Mouse (Mus musculus): ENCODE results near the gene Mpl. TPM values are rescaled to one million over a fixed set of nuclear protein-coding genes. Genes with fewer than 3 reads are reported as not detected.

The Mpl gene
- polyA plus RNA-seq, 1 experiment from 2014 or later, result 7.3 TPM

DNA sequence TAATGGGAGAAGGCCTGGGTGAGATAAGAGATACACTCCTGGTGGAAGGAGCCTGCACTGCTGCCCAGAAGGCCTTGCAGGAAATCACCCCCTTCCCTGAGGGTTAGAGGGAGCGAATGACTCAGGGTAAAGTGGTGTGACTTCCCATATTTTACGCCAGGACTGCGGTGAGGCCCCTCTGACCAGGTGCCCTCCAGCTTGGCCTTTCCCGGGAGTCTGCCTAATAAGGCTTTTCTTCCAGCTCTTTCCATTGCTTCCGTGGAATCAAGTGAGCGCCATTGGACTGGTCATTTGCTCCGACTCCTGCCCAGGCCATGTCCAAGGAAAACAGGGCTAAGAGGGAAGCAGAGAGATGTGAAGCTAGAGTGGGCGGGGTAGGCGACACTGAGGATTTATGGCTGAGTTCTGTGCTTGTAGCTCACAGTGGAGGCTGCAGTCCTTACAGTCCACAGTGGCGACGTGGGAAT is 8.4 kb upstream of the Mpl start:
- Histone ChIP-seq H3K27me3 (ENCODE audit: control insufficient read depth, insufficient read depth, low read depth, low read length) (no peaks in the 10 kb centered on the region), H3K9ac (ENCODE audit: low read depth, low read length) (no peak overlapping the region), H3K9me3 (replicated peaks; ENCODE audit: control insufficient read depth, low read length) (no peaks in the 10 kb centered on the region), H3K27ac (ENCODE audit: low read length) (no peak overlapping the region), H3K4me1 (ENCODE audit: control insufficient read depth, low read depth, low read length) (no peaks in the 10 kb centered on the region), H3K4me2 (ENCODE audit: low read depth, low read length) (no peak overlapping the region), H3K4me3 (ENCODE audit: low read depth, low read length) (no peak overlapping the region), H3K36me3 (ENCODE audit: control insufficient read depth, insufficient read depth) (no peaks in the 10 kb centered on the region)
- no peak for ATAC-seq (ENCODE audit: low read depth)
- WGBS (ENCODE audit: insufficient replicate concordance), result 25% methylated on average over 11 of the region's 11 CpGs

DNA sequence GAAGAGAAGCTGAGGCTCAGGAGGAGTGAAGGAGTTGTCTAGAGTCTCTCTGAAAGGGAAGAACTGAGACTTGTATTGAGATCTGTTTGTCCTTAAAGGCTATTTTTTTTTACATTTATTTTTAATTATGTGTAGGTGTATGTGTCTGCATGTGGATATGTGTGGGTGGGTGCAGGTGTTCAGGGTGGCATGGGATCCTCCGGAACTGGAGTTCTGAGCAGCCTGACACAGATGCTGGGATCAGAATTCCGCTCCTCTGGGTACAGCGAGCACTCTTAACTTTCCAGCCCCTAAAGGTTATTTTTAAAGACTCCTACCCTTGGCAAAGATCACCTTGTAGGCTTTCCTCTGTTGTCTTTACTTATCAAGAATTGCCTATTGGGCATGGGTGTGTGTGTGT is 7.6 kb upstream of the Mpl start:
- Histone ChIP-seq H3K36me3 (ENCODE audit: control insufficient read depth, insufficient read depth) (no peaks in the 10 kb centered on the region), H3K27ac (ENCODE audit: low read length) (no peak overlapping the region), H3K9me3 (replicated peaks; ENCODE audit: control insufficient read depth, low read length) (no peaks in the 10 kb centered on the region), H3K4me1 (ENCODE audit: control insufficient read depth, low read depth, low read length) (no peaks in the 10 kb centered on the region), H3K9ac (ENCODE audit: low read depth, low read length) (no peak overlapping the region), H3K4me2 (ENCODE audit: low read depth, low read length) (no peak overlapping the region), H3K4me3 (ENCODE audit: low read depth, low read length) (no peak overlapping the region), H3K27me3 (ENCODE audit: control insufficient read depth, insufficient read depth, low read depth, low read length) (no peaks in the 10 kb centered on the region)
- 63% methylated on average over 3 of the region's 3 CpGs for WGBS (ENCODE audit: insufficient replicate concordance)
- no peak for ATAC-seq (ENCODE audit: low read depth)

GRCm38 (mm10) chr4:118446415-118447153 is 10.7 kb downstream of the Mpl start:
- 59% methylated on average over 24 of the region's 24 CpGs for WGBS (ENCODE audit: insufficient replicate concordance)
- Histone ChIP-seq H3K9me3 (replicated peaks; ENCODE audit: control insufficient read depth, low read length) (no peaks in the 10 kb centered on the region), H3K9ac (ENCODE audit: low read depth, low read length) (no peak overlapping the region), H3K4me2 (ENCODE audit: low read depth, low read length) (peak overlapping the region; percentile 28), H3K4me1 (ENCODE audit: control insufficient read depth, low read depth, low read length) (no peaks in the 10 kb centered on the region), H3K36me3 (ENCODE audit: control insufficient read depth, insufficient read depth) (no peaks in the 10 kb centered on the region), H3K4me3 (ENCODE audit: low read depth, low read length) (peak overlapping the region; percentile 16; the same call in 1 of the 2 replicates), H3K27ac (ENCODE audit: low read length) (no peak overlapping the region), H3K27me3 (ENCODE audit: control insufficient read depth, insufficient read depth, low read depth, low read length) (no peaks in the 10 kb centered on the region)
- no peak for ATAC-seq (ENCODE audit: low read depth)

DNA sequence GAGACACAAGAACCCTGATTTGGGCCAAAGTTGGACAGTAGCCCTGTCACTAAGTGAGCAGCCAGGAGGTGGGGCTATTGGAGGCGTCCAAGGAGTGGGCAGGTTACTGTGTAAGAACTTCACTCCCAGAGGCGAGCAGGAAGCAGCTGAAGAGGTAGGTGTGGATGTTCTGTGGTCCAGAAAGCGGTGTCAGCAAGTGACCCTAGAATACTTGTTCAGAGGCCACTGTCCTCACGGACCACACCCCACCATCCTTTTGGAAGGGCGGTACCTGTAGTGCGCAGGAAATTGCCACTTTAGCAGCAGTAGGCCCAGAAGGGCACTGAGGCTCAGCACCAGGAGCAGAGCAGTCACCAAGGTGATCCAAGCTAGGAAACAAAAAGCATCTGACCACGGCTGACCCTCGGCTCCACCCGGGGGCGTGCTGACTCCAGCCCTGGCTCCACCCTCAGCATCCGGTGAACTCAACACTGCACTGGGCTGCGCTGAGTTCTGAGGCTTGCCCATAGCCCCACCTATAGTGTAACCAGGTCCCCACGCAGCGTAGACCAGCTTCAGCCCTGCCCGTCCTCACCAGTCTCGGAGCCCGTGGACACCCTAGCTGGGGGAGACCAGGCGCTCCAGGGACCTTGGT is 11.4 kb downstream of the Mpl start:
- 56% methylated on average over 18 of the region's 18 CpGs for WGBS (ENCODE audit: insufficient replicate concordance)
- Histone ChIP-seq H3K9me3 (replicated peaks; ENCODE audit: control insufficient read depth, low read length) (no peaks in the 10 kb centered on the region), H3K9ac (ENCODE audit: low read depth, low read length) (no peak overlapping the region)

DNA sequence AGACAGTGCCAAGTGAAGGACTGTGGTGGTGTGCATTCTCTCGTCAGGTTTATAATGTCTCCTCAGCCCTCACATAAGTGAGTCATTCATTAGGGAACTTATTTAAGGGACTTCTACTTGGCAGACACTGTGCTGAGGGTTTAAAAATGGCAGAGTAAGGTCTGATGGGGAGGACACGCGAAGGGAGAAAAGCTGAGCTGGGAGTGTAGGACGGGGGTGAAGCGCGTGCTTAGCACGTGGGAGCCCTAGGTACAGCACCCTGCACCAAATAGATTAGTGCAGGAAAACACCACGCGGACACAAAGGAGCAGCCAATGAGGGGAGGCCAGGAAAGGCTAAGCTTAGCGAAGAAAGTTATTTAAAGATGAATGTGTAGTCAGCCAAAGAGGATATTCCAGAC is 12.2 kb downstream of the Mpl start:
- no peak overlapping the region for H3K4me2 ChIP-seq (ENCODE audit: low read depth, low read length)
- no peaks in the 10 kb centered on the region for H3K9me3 ChIP-seq (replicated peaks; ENCODE audit: control insufficient read depth, low read length)
- WGBS (ENCODE audit: insufficient replicate concordance), result 76% methylated on average over 10 of the region's 10 CpGs
- no peak overlapping the region for H3K4me3 ChIP-seq (ENCODE audit: low read depth, low read length)
- no peaks in the 10 kb centered on the region for H3K4me1 ChIP-seq (ENCODE audit: control insufficient read depth, low read depth, low read length)
- no peaks in the 10 kb centered on the region for H3K27me3 ChIP-seq (ENCODE audit: control insufficient read depth, insufficient read depth, low read depth, low read length)
- H3K27ac ChIP-seq (ENCODE audit: low read length), result no peak overlapping the region
- no peaks in the 10 kb centered on the region for H3K36me3 ChIP-seq (ENCODE audit: control insufficient read depth, insufficient read depth)
- H3K9ac ChIP-seq (ENCODE audit: low read depth, low read length), result no peak overlapping the region
- no peak for ATAC-seq (ENCODE audit: low read depth)

More for the DNA sequence above, 11.4 kb downstream of the Mpl start:
- no peak for ATAC-seq (ENCODE audit: low read depth)
- peak overlapping the region; percentile 28 for H3K4me2 ChIP-seq (ENCODE audit: low read depth, low read length)
- H3K27me3 ChIP-seq (ENCODE audit: control insufficient read depth, insufficient read depth, low read depth, low read length), result no peaks in the 10 kb centered on the region
- H3K4me1 ChIP-seq (ENCODE audit: control insufficient read depth, low read depth, low read length), result no peaks in the 10 kb centered on the region
- H3K4me3 ChIP-seq (ENCODE audit: low read depth, low read length), result peak overlapping the region; percentile 16; the same call in 1 of the 2 replicates
- H3K27ac ChIP-seq (ENCODE audit: low read length), result no peak overlapping the region
- no peaks in the 10 kb centered on the region for H3K36me3 ChIP-seq (ENCODE audit: control insufficient read depth, insufficient read depth)

DNA sequence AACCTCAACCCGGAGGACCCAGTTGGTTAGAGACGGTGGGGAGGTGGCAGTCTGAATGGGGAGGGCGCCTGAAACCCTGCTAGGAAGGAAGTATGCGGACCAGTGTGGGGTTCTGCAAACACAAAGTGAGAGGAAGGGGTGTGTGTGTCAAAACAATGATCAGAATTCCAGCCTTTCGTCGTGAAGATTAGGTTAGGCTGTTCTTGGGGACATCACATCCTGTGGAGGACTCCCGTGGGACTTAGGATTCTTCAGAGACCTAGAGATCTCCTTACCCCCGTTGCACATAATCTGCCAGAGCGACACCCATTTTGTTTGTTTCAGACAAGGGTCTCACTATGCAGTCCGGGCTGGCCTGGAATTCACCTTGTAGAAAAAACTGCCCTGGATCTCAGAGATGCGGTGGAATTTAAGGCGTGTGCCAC is 19.5 kb downstream of the Mpl start:
- ATAC-seq (ENCODE audit: low read depth), result no peak
- no peaks in the 10 kb centered on the region for H3K9me3 ChIP-seq (replicated peaks; ENCODE audit: control insufficient read depth, low read length)
- WGBS (ENCODE audit: insufficient replicate concordance), result 9% methylated on average over 12 of the region's 12 CpGs
- H3K4me3 ChIP-seq (ENCODE audit: low read depth, low read length), result peak overlapping the region; percentile 90
- H3K4me2 ChIP-seq (ENCODE audit: low read depth, low read length), result peak overlapping the region; percentile 89
- peak overlapping the region; percentile 91 for H3K27ac ChIP-seq (ENCODE audit: low read length)
- H3K9ac ChIP-seq (ENCODE audit: low read depth, low read length), result peak overlapping the region; percentile 91
- peaks cover 28% of the 10 kb centered on the region for H3K36me3 ChIP-seq (ENCODE audit: control insufficient read depth, insufficient read depth)
- H3K4me1 ChIP-seq (ENCODE audit: control insufficient read depth, low read depth, low read length), result peaks cover 38% of the 10 kb centered on the region
- no peaks in the 10 kb centered on the region for H3K27me3 ChIP-seq (ENCODE audit: control insufficient read depth, insufficient read depth, low read depth, low read length)

DNA sequence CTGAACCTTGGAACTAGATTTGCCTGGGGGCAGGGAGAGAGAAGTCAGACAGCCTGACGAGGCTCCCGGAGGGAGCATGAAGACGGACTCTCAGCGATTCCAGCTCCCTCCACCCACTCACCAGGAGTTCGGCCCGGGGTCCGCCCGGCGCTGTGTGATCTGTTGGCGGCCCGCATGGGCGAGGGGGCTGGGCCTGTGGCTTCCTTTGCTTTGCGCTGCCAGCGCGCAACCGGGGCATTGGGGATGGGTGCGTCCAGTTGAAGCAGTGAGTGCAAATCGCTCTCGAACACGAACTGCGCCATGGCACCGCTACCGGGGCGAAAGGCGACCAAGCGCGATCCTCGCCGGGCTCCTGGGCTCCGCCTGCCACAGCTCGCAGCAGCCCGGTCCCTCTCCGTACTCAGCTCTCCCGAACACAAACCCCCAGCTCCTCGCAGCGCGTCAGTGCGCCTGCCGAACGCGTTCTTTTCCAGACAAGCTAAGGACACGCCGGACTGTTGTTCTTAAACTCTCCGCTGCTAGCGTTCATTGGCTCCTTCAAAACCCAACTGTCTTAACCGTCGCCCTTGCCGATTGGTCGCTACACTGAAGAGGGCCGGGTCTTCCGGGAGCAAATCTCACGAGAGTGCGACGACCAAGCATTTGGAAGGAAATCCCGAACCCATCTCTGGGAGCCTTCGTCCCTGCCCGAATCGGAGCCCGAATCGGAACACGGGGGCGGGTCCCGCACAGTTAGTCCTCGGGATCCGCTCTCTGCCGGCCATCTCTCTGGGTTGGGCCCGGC is 20.3 kb downstream of the Mpl start, which contains the start of gene Cdc20:
Cdc20 (minus strand) TSS at position 533 of the 784 bp plus-strand sequence.
- Histone ChIP-seq H3K27ac (ENCODE audit: low read length) (peak within 1 kb of the TSS; percentile 91), H3K9me3 (replicated peaks; ENCODE audit: control insufficient read depth, low read length) (no peaks in the 10 kb centered on the region), H3K9ac (ENCODE audit: low read depth, low read length) (peak within 1 kb of the TSS; percentile 91), H3K4me2 (ENCODE audit: low read depth, low read length) (peak within 1 kb of the TSS; percentile 89), H3K4me1 (ENCODE audit: control insufficient read depth, low read depth, low read length) (peaks cover 45% of the 10 kb centered on the region), H3K36me3 (ENCODE audit: control insufficient read depth, insufficient read depth) (peaks cover 36% of the 10 kb centered on the region), H3K4me3 (ENCODE audit: low read depth, low read length) (peak within 1 kb of the TSS; percentile 90), H3K27me3 (ENCODE audit: control insufficient read depth, insufficient read depth, low read depth, low read length) (no peaks in the 10 kb centered on the region)
- ATAC-seq (ENCODE audit: low read depth), result peak; percentile 95
- WGBS (ENCODE audit: insufficient replicate concordance), result 0% methylated on average over 67 of the region's 67 CpGs

- H3K4me1 ChIP-seq (ENCODE audit: control insufficient read depth, low read depth, low read length), result peaks cover 74% of the 10 kb centered on the region
These were observed 25.0 kb downstream of the Mpl start for GRCm38 (mm10) chr4:118432332-118432731.

More at GRCm38 (mm10) chr4:118432332-118432731, 25.0 kb downstream of the Mpl start:
- Histone ChIP-seq H3K9me3 (replicated peaks; ENCODE audit: control insufficient read depth, low read length) (no peaks in the 10 kb centered on the region), H3K27ac (ENCODE audit: low read length) (peak overlapping the region; percentile 50), H3K9ac (ENCODE audit: low read depth, low read length) (no peak overlapping the region; the same call in 1 of the 2 replicates), H3K4me2 (ENCODE audit: low read depth, low read length) (no peak overlapping the region), H3K4me3 (ENCODE audit: low read depth, low read length) (no peak overlapping the region), H3K36me3 (ENCODE audit: control insufficient read depth, insufficient read depth) (peaks cover 56% of the 10 kb centered on the region), H3K27me3 (ENCODE audit: control insufficient read depth, insufficient read depth, low read depth, low read length) (no peaks in the 10 kb centered on the region)
- 70% methylated on average over 8 of the region's 8 CpGs for WGBS (ENCODE audit: insufficient replicate concordance)
- no peak for ATAC-seq (ENCODE audit: low read depth)

All from liver, embryonic 16.5 days (tissue).